Mouse (Mus musculus): ENCODE data around the gene Ruvbl1.

DNA sequence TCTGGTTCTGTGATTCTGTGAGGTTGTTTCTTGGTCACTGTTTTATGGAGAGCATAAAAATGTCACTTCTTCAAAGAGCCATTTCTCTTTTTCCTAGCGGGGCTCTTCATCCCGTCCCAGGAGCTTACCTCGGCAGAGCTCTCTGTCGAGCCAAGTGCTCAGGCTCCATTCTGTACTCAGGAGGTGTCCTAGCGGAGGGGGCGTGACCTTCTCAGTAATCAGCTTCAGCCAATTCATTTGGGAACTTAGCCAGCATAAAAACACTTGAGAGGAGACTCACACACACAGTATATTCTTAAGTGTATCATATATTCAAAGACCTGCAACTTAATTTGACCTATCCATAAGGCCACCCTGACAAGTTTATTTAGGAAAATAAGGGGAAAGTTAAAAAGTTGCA lies 15.2 kb downstream of the Ruvbl1 start:
- TF ChIP-seq CTCF (IDR thresholded peaks at IDR 0.05; ENCODE audit: low read depth) (no peak), EP300 (IDR thresholded peaks at IDR 0.05; ENCODE audit: low read depth) (no peak)

Data from liver, embryonic 14.5 days (tissue).